Mouse (Mus musculus) stomach, embryonic 15.5 days (tissue): ENCODE measurements around the gene Ergic1. TPM values are rescaled to one million over a fixed set of nuclear protein-coding genes. Genes with fewer than 3 reads are reported as not detected.
A peak's percentile ranks its signal among the peaks of the same experiment; 100 is the strongest.

Experiments used
- ATAC-seq: fragments of 200-750 bp; cut with Nextera tagmentation; 2 replicates; pipeline ENCODE4 v1.8.0; 2017; ENCODE audit warnings: low read depth, moderate number of reproducible peaks, moderate TSS enrichment; ENCODE audit not compliant: insufficient read depth, low FRiP score
- H3K27ac ChIP-seq: fragments of 300-500 bp; sonication (generic); 2 replicates; pipeline ENCODE4 v1.5.1; 2015; ENCODE audit warnings: mild to moderate bottlenecking, inconsistent platforms
- H3K27me3 ChIP-seq: fragments of 300-500 bp; sonication (generic); replicated peaks from 2 replicates; pipeline ENCODE4 v1.6.1; 2015; ENCODE audit warnings: inconsistent platforms
- H3K36me3 ChIP-seq: fragments of 300-500 bp; sonication (generic); 2 replicates; pipeline ENCODE4 v1.6.1; 2015; ENCODE audit warnings: inconsistent platforms
- H3K4me1 ChIP-seq: fragments of 300-500 bp; sonication (generic); 2 replicates; pipeline ENCODE4 v1.6.1; 2015; ENCODE audit warnings: inconsistent platforms
- H3K4me2 ChIP-seq: fragments of 300-500 bp; sonication (generic); 2 replicates; pipeline ENCODE4 v1.6.1; 2015; ENCODE audit warnings: mild to moderate bottlenecking, inconsistent platforms
- H3K4me3 ChIP-seq: fragments of 300-500 bp; sonication (generic); replicated peaks from 2 replicates; pipeline ENCODE4 v1.5.1; 2015; ENCODE audit warnings: inconsistent platforms
- H3K9ac ChIP-seq: fragments of 300-500 bp; sonication (generic); 2 replicates; pipeline ENCODE4 v1.6.1; 2015; ENCODE audit warnings: inconsistent platforms
- H3K9me3 ChIP-seq: fragments of 300-500 bp; sonication (generic); 2 replicates; pipeline ENCODE4 v1.6.1; 2016; ENCODE audit warnings: inconsistent platforms
- WGBS: fragments of 180-500 bp; shearing (Covaris S2); methylation state at CpG from one replicate; pipeline ENCODE4 v1.1.7; 2015; 5-methylcytosine and 5-hydroxymethylcytosine counted together
- polyA plus RNA-seq: library from polyadenylated mRNA; unstranded; fragments of >200 nt; fragmentation: Nextera tagmentation; extraction: Ambion mirVana; gene quantifications from 2 replicates; pipeline ENCODE4 v1.2.1, GENCODE M21; 2015

Ergic1 gene
- polyA plus RNA-seq, 1 experiment from 2014 or later: 106 TPM

DNA sequence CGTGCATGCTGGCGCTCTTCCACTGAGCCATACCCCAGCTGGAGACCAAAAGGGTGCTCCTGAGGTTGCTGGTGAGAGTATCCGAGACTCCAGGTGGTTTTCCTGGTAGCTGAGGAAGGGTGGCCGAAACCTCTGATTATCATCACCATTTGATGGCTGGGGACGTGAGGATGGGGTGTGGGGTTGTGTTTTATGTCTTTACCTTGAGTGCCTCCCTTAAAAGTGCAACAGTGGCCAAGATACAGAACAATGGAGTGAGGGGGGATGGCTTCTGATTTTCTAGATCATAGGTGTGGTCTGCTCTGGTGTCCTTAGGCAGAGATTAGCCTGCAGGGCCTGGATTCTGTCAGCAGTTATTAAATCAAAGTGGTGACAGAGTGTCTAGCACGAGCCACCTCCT, 18.1 kb downstream of the Ergic1 start:
- Histone ChIP-seq H3K27me3 (no peaks in the 10 kb centered on the region), H3K9me3 (no peaks in the 10 kb centered on the region), H3K27ac (no peak overlapping the region), H3K4me3 (no peak overlapping the region), H3K4me2 (no peak overlapping the region), H3K36me3 (no peaks in the 10 kb centered on the region), H3K4me1 (peaks cover 26% of the 10 kb centered on the region), H3K9ac (no peak overlapping the region)
- WGBS: 83% methylated on average over 6 of the region's 6 CpGs
- ATAC-seq: no peak

DNA sequence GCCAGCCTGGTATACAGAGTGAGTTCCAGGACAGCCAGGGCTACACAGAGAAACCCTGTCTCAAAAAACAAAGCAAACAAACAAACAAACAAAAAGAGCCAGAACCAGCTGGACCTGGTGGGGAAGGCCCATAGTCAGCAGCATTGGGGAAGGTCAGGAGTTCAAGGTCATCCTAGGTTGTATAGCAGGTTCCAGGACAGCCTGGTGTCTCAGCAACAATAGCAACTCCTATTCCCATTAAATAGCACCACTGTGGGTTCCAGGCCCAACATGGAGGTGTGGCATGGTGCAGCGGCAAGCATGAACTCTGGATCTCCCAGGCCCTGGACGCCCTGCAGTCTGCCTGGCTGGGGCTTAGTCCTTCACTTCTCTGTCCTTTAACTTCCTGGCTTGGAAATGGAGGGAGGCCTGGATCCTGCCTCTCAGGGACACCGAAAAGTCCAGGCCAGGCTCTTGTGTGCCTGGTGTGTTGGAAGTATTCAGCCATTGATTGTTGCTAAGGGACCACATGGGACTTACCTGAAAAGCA, 19.6 kb downstream of the Ergic1 start:
- 100% methylated on average over 3 of the region's 3 CpGs for WGBS
- no peaks in the 10 kb centered on the region for H3K9me3 ChIP-seq
- H3K4me2 ChIP-seq: no peak overlapping the region
- H3K36me3 ChIP-seq: no peaks in the 10 kb centered on the region
- no peak overlapping the region for H3K27ac ChIP-seq
- no peaks in the 10 kb centered on the region for H3K27me3 ChIP-seq
- H3K9ac ChIP-seq: no peak overlapping the region
- no peak overlapping the region for H3K4me3 ChIP-seq
- H3K4me1 ChIP-seq: peaks cover 35% of the 10 kb centered on the region
- ATAC-seq: no peak

DNA sequence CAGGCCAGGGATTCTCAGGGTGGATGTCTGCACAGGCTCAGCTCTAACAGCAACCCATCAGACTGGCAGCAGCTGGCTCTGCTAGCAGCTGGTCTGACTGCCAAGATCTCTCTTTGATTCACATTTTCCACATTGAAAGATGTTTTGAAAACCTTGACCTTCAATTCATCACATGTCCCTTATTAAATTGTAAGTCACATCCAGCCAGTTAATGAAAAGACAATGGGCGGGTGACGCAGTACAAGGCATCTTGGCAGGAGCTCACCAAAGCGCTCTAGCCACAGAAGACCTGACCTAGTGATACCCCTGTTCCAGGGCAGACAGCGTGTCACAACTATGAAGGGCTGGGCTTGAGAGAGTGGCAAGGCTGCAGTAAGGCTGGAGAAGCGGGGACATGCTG, 21.0 kb downstream of the Ergic1 start:
- no peaks in the 10 kb centered on the region for H3K9me3 ChIP-seq
- no peak for ATAC-seq
- H3K4me1 ChIP-seq: peaks cover 31% of the 10 kb centered on the region
- H3K9ac ChIP-seq: no peak overlapping the region
- WGBS: 76% methylated on average over 5 of the region's 5 CpGs
- no peaks in the 10 kb centered on the region for H3K36me3 ChIP-seq
- H3K4me2 ChIP-seq: no peak overlapping the region
- H3K27me3 ChIP-seq: no peaks in the 10 kb centered on the region
- H3K4me3 ChIP-seq: no peak overlapping the region
- peak overlapping the region; percentile 44 for H3K27ac ChIP-seq

DNA sequence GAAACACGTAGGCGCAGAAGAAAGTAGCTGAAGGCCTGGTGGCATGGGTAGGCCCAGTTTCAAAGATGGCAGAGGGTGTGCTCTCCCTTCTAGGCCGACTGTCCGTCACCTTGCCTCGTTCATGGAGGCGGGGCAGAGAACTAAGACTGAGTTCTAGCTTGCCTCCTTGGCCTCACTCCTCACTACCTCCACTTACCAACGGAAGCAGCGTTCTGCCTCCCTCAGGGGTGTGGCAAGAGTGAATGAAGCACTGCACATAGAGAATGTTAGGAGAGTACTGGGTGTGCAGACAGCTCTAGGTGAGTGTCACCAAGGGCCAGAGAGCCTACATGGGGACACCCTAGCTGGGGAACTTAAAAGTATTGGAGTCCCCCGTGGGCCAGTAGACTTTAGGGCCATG, 21.8 kb downstream of the Ergic1 start:
- no peaks in the 10 kb centered on the region for H3K27me3 ChIP-seq
- no peaks in the 10 kb centered on the region for H3K9me3 ChIP-seq
- no peak overlapping the region for H3K4me3 ChIP-seq
- H3K36me3 ChIP-seq: no peaks in the 10 kb centered on the region
- H3K27ac ChIP-seq: peak overlapping the region; percentile 73
- no peak overlapping the region for H3K9ac ChIP-seq
- peaks cover 31% of the 10 kb centered on the region for H3K4me1 ChIP-seq
- no peak overlapping the region for H3K4me2 ChIP-seq
- 90% methylated on average over 9 of the region's 9 CpGs for WGBS
- no peak for ATAC-seq

DNA sequence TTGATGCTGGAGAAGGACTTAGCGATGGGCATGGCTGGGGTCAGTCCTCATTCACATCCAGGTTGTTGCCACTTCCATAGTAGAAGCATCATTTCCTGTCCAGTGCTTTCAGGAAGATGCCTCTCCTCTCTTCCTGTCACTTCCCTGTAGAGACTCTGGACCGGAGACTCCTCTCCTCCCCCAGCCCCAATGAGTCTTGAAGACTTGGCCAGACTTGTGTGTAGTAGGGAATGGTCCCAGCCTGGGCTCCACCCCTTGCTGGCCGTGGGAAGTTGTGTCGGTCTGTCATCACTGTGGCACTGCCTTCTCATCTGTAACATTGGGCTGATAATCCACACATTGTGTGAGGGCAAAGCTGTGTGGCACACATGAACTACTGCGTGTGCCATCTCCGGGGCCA, 22.3 kb downstream of the Ergic1 start:
- no peaks in the 10 kb centered on the region for H3K36me3 ChIP-seq
- H3K4me1 ChIP-seq: peaks cover 31% of the 10 kb centered on the region
- no peak overlapping the region for H3K4me2 ChIP-seq
- peak overlapping the region; percentile 73; the same call in 1 of the 2 replicates for H3K27ac ChIP-seq
- WGBS: 82% methylated on average over 6 of the region's 6 CpGs
- no peak overlapping the region for H3K9ac ChIP-seq
- no peak overlapping the region for H3K4me3 ChIP-seq
- no peaks in the 10 kb centered on the region for H3K9me3 ChIP-seq
- no peak for ATAC-seq
- H3K27me3 ChIP-seq: no peaks in the 10 kb centered on the region

DNA sequence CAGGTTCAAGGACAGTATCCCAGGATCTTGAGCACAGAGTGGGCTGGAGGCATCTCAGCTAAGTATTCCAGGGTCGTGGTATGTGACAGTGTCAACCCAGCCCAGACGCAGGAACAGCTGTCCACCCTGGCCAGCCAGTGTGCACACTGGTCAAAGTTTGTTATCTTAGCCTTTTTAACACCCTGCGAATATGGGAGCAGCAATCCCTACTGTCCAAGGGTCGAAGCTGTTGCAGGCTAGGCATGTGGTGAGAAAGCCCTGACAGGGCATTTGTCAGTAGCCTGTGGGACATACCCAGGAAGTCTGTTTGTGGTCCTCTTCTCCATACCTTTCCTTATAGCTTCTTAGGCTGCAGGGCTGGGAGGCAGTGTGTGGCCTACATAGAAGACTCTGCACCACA, 22.8 kb downstream of the Ergic1 start:
- Histone ChIP-seq H3K4me2 (0 out of 2 replicates have a peak overlapping the region, but pooled peaks have one; percentile 9), H3K9ac (no peak overlapping the region), H3K9me3 (no peaks in the 10 kb centered on the region), H3K27ac (peak overlapping the region; percentile 73), H3K36me3 (peaks cover 2% of the 10 kb centered on the region; the same call in 1 of the 2 replicates), H3K4me3 (no peak overlapping the region), H3K4me1 (peaks cover 31% of the 10 kb centered on the region), H3K27me3 (no peaks in the 10 kb centered on the region)
- 46% methylated on average over 4 of the region's 4 CpGs for WGBS
- ATAC-seq: peak; percentile 15; the same call in 1 of the 2 replicates

DNA sequence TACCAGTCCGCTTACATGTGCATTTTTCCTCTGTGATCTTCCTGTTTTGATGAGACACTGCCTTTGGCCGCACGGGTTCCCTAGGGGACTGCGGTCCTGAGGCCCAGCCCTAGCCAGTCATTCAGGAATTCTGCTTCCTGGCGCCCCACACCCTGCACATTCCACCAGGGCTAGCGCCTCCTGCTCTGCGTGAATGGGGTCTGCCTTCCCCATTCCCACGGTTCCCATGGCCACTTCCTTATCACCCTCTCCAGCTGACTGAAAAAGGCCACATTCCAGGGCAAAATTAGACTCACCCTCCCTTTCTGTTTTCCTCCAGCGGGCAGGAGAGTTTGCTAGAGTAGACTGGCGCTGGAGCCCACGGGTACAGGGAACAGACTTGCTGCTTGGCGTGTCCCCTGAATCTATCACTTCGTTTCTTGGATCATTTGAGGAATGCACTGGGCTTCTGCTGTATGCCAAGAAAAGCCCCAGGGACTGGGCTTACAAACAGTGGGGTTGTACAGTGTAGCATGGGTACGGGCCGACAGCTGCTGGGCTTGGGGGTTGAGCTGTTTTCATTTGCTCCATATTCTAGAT, 23.4 kb downstream of the Ergic1 start:
- H3K9me3 ChIP-seq: no peaks in the 10 kb centered on the region
- H3K36me3 ChIP-seq: peaks cover 3% of the 10 kb centered on the region; the same call in 1 of the 2 replicates
- no peak overlapping the region for H3K9ac ChIP-seq
- 35% methylated on average over 15 of the region's 15 CpGs for WGBS
- no peaks in the 10 kb centered on the region for H3K27me3 ChIP-seq
- 0 out of 2 replicates have a peak overlapping the region, but pooled peaks have one; percentile 9 for H3K4me2 ChIP-seq
- no peak overlapping the region for H3K4me3 ChIP-seq
- H3K27ac ChIP-seq: peak overlapping the region; percentile 73
- H3K4me1 ChIP-seq: peaks cover 31% of the 10 kb centered on the region
- ATAC-seq: peak; percentile 83

DNA sequence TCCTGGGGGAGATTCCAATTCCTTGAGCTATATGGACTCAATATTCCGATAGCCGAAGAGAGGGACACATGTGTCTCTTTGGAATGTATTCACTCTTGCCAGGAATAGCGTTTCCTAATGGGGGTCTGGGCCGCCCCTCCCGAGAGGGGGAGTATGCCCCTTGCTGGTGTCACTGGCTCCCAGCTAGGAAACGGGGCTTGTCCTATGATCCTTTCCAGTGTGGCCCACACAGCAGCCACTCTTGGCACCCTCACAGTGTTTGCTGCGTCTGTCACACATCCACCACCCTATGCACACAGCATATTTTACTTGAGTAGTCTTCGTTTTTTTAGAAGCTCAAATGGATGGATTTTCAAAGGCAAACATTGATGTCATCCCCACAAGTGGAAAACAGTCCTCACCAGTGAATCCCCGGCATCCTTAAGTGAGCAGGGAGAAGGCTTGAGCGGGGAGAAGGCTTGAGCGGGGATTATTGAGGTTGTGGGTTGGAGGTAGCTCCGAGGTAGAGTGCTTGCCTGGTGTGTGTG, 26.7 kb downstream of the Ergic1 start:
- H3K27me3 ChIP-seq: no peaks in the 10 kb centered on the region
- WGBS: 80% methylated on average over 12 of the region's 12 CpGs
- H3K4me1 ChIP-seq: peaks cover 21% of the 10 kb centered on the region
- ATAC-seq: no peak
- no peak overlapping the region for H3K27ac ChIP-seq
- no peak overlapping the region for H3K9ac ChIP-seq
- H3K4me2 ChIP-seq: no peak overlapping the region
- peaks cover 3% of the 10 kb centered on the region; the same call in 1 of the 2 replicates for H3K36me3 ChIP-seq
- H3K4me3 ChIP-seq: no peak overlapping the region
- H3K9me3 ChIP-seq: no peaks in the 10 kb centered on the region

DNA sequence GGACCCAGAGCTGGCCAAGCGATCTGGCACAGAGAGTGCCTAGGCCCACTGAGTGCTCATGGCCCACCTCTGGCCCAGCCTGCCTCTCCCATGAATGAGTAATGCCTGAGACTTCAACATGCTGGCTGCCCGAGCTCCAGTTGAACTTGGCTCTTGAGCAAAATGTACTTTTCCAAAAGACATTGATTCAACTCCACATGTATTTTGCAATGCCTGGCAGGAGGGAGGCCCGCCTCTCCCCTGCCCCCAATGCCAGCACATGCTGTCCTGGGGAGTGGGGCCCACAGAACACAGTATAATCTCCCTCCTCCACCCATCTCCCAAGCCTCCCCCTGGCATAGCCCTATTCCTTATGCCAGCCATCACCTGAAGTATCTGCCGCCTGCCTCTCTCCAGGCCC, 31.2 kb downstream of the Ergic1 start:
- H3K9me3 ChIP-seq: no peaks in the 10 kb centered on the region
- H3K27ac ChIP-seq: no peak overlapping the region
- no peak overlapping the region for H3K9ac ChIP-seq
- no peak overlapping the region for H3K4me2 ChIP-seq
- peaks cover 3% of the 10 kb centered on the region; the same call in 1 of the 2 replicates for H3K36me3 ChIP-seq
- WGBS: 87% methylated on average over 4 of the region's 4 CpGs
- peaks cover 25% of the 10 kb centered on the region for H3K4me1 ChIP-seq
- ATAC-seq: no peak
- H3K4me3 ChIP-seq: no peak overlapping the region
- no peaks in the 10 kb centered on the region for H3K27me3 ChIP-seq

DNA sequence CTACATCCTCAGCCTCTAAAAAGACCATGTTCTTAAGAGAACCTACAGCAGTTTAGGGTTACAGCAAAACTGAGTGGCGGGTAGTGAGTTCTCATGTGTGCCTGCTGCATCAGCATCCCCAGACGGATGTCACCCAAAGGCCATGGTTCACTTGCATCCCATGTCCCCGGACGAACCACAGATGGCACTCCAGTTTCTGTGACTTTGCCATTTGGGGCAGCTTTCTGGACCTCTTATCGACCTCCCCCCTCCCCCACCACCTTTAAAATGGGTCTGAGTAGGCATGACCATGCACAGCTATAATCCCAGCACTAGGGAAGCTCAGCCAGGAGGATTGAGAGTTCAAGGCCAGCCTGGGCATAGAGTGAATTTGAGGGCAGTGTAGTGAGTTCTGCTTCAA, 31.9 kb downstream of the Ergic1 start:
- Histone ChIP-seq H3K36me3 (peaks cover 3% of the 10 kb centered on the region; the same call in 1 of the 2 replicates), H3K27me3 (no peaks in the 10 kb centered on the region), H3K9ac (no peak overlapping the region), H3K27ac (no peak overlapping the region), H3K4me3 (no peak overlapping the region), H3K9me3 (no peaks in the 10 kb centered on the region), H3K4me2 (no peak overlapping the region), H3K4me1 (peaks cover 25% of the 10 kb centered on the region)
- no peak for ATAC-seq
- WGBS: 89% methylated on average over 5 of the region's 5 CpGs

DNA sequence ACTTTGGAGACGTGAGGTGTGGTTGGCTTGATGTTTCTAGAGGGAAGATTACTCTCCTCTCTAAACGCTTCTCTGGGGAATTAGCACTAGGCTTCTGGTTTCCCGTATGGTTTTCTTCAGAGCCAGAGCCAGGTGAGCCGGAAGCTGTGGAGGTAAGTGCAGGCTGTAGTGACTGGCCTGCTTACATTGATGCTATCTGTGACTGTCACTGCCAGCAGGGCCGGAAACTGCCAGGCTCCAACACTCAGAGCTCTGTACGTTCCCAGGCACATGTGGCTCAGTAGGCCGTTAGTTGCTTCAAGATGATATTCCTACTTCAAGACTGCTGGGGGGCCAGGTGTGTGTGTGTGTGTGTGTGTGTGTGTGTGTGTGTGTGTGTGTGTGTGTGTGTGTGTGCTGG, 32.9 kb downstream of the Ergic1 start:
- Histone ChIP-seq H3K9ac (no peak overlapping the region), H3K4me1 (peaks cover 25% of the 10 kb centered on the region), H3K4me3 (no peak overlapping the region), H3K27me3 (no peaks in the 10 kb centered on the region), H3K27ac (no peak overlapping the region), H3K4me2 (no peak overlapping the region), H3K9me3 (no peaks in the 10 kb centered on the region), H3K36me3 (0 out of 2 replicates have a peak, but pooled peaks cover under 1% of the 10 kb centered on the region)
- WGBS: 81% methylated on average over 7 of the region's 7 CpGs
- ATAC-seq: no peak

DNA sequence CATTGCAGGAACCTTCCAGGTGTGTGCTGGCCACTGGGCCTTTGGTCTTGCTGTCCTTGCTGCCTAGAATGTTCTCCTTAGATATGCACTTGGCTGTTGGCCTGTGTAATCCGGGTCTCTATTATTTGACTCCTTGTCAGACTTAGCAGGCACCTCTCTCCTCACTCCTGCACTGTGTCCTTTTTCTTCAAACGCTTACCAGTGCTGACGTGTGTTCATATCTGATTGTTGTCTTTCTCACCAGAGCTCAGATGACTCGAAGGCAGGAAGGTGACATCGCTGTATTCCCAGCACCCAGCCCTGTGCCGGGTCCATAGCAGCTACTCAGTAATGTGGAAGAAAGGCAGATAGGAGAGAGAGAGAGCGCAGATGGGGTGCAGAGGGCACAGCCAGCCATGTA, 33.7 kb downstream of the Ergic1 start:
- 79% methylated on average over 7 of the region's 7 CpGs for WGBS
- ATAC-seq: no peak

More for the DNA sequence above, 33.7 kb downstream of the Ergic1 start:
- H3K4me2 ChIP-seq: no peak overlapping the region
- no peaks in the 10 kb centered on the region for H3K9me3 ChIP-seq
- no peaks in the 10 kb centered on the region for H3K27me3 ChIP-seq
- no peak overlapping the region for H3K9ac ChIP-seq
- H3K36me3 ChIP-seq: no peaks in the 10 kb centered on the region
- H3K4me3 ChIP-seq: no peak overlapping the region
- H3K4me1 ChIP-seq: peaks cover 25% of the 10 kb centered on the region
- peak overlapping the region; percentile 85 for H3K27ac ChIP-seq
